Mouse (Mus musculus) testis, adult 2 months (tissue): ENCODE measurements around the gene Stip1.
"Not testable (repeated sequence)": the region's sequence is repeated elsewhere in the genome, so short reads cannot be mapped to it uniquely, and the experiment has no call there.

ENCODE experiments used
- CTCF ChIP-seq: fragments of 200-500 bp; IDR thresholded peaks from 2 replicates; pipeline ENCODE4 v1.5.1; 2012; ENCODE audit warnings: low read depth, mild to moderate bottlenecking, inconsistent platforms, low read length, moderate library complexity; ENCODE audit not compliant: control insufficient read depth, insufficient read depth, insufficient replicate concordance
- POLR2A ChIP-seq: fragments of 200-500 bp; IDR thresholded peaks from 2 replicates; pipeline ENCODE4 v1.6.1; 2012; ENCODE audit warnings: low read depth, mild to moderate bottlenecking, inconsistent platforms, low read length, moderate library complexity; ENCODE audit not compliant: control insufficient read depth

DNA sequence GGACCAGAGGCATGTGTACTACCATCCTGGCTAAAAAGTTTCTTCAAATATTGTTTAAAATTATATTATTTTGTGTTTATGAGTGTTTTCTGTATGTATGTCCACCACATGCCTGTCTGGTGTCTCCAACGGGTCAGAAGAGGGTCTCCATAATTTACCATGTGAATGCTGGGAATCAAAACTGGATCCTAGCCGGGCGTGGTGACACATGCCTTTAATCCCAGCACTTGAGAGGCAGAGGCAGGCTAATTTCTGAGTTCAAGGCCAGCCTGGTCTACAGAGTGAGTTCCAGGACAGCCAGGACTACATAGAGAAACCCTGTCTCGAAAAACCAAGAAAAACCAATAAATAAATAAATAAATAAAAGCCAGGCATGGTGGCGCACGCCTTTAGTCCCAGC is 48.6 kb downstream of the Stip1 start:
- TF ChIP-seq POLR2A, CTCF: not testable (repeated sequence)
